Mouse (Mus musculus) MEL (cell line): ENCODE measurements around the gene Cactin. TPM values are rescaled to one million over a fixed set of nuclear protein-coding genes. Genes with fewer than 3 reads are reported as not detected.

ENCODE experiments used
- DNase-seq: peaks from one replicate; pipeline ENCODE4 v3.0.0; 2011; ENCODE audit warnings: low read depth, low spot score
- H3K27ac ChIP-seq: 2 replicates; pipeline ENCODE4 v1.5.1; 2012; ENCODE audit warnings: low read depth, mild to moderate bottlenecking, control low read depth, low read length, moderate library complexity; ENCODE audit not compliant: control insufficient read depth
- H3K27me3 ChIP-seq, 2 experiments: fragments of 150-350 bp in 1 of 2; sonication (generic) in 1 of 2; 2 replicates each; pipeline ENCODE4 v1.6.1; 2012; ENCODE audit warnings: low read length in 2 of 2, mild to moderate bottlenecking in 2 of 2, improper control_type of control experiment in 1 of 2, moderate library complexity in 1 of 2; ENCODE audit not compliant: insufficient read depth in 2 of 2, control insufficient read depth in 1 of 2
- H3K36me3 ChIP-seq, 2 experiments: 2 replicates each; pipeline ENCODE4 v1.6.1; 2012 to 2014; ENCODE audit warnings: low read length in 2 of 2, improper control_type of control experiment in 1 of 2, inconsistent platforms in 1 of 2, mild to moderate bottlenecking in 1 of 2; ENCODE audit not compliant: insufficient read depth in 2 of 2, control insufficient read depth in 1 of 2
- H3K4me1 ChIP-seq, 2 experiments: fragments of 150-350 bp in 1 of 2; sonication (generic) in 1 of 2; 2 replicates each; pipeline ENCODE4 v1.6.1; 2012; ENCODE audit warnings: low read length in 2 of 2, improper control_type of control experiment in 1 of 2, mild to moderate bottlenecking in 1 of 2; ENCODE audit not compliant: insufficient read depth in 2 of 2, control insufficient read depth in 1 of 2
- H3K4me3 ChIP-seq, 2 experiments: fragments of 150-350 bp in 1 of 2; sonication (generic) in 1 of 2; 2 replicates each; pipeline ENCODE4 v1.5.1; 2012; ENCODE audit warnings: low read depth in 2 of 2, low read length in 2 of 2, mild to moderate bottlenecking in 2 of 2, moderate library complexity in 2 of 2, control low read depth in 1 of 2, improper control_type of control experiment in 1 of 2; ENCODE audit not compliant: control insufficient read depth in 1 of 2, insufficient read depth in 1 of 2
- H3K79me2 ChIP-seq: 2 replicates; pipeline ENCODE4 v1.6.1; 2012; ENCODE audit warnings: mild to moderate bottlenecking, low read length, moderate library complexity; ENCODE audit not compliant: control insufficient read depth, poor library complexity, insufficient read depth
- H3K9ac ChIP-seq: 2 replicates; pipeline ENCODE4 v1.6.1; 2012; ENCODE audit warnings: low read depth, mild to moderate bottlenecking, control low read depth, low read length, moderate library complexity; ENCODE audit not compliant: control insufficient read depth, poor library complexity, severe bottlenecking
- H3K9me3 ChIP-seq: fragments of 150-350 bp; sonication (generic); replicated peaks from 2 replicates; pipeline ENCODE4 v1.6.1; 2012; ENCODE audit warnings: mild to moderate bottlenecking, low read length, improper control_type of control experiment, moderate library complexity; ENCODE audit not compliant: insufficient read depth
- BHLHE40 ChIP-seq: IDR thresholded peaks from 2 replicates; pipeline ENCODE4 v1.6.1; 2012; ENCODE audit warnings: low read depth, mild to moderate bottlenecking, inconsistent platforms, low read length, improper control_type of control experiment, borderline replicate concordance
- E2F4 ChIP-seq: IDR thresholded peaks from 2 replicates; pipeline ENCODE4 v1.6.1; 2011; ENCODE audit warnings: low read depth, low read length, improper control_type of control experiment, borderline replicate concordance
- ELF1 ChIP-seq: IDR thresholded peaks from 2 replicates; pipeline ENCODE4 v1.6.1; 2014; ENCODE audit warnings: low read depth, mild to moderate bottlenecking, inconsistent platforms, low read length, improper control_type of control experiment, moderate library complexity
- ETS1 ChIP-seq: IDR thresholded peaks from 2 replicates; pipeline ENCODE4 v1.6.1; 2012; ENCODE audit warnings: low read depth, mild to moderate bottlenecking, inconsistent platforms, low read length, improper control_type of control experiment, moderate library complexity
- GABPA ChIP-seq: IDR thresholded peaks from 2 replicates; pipeline ENCODE4 v1.6.1; 2012; ENCODE audit warnings: low read depth, mild to moderate bottlenecking, inconsistent platforms, low read length, improper control_type of control experiment, moderate library complexity
- GATA1 ChIP-seq: IDR thresholded peaks from 2 replicates; pipeline ENCODE4 v1.6.1; 2011; ENCODE audit warnings: low read depth, low read length, improper control_type of control experiment
- HCFC1 ChIP-seq: IDR thresholded peaks from 2 replicates; pipeline ENCODE4 v1.6.1; 2012; ENCODE audit warnings: low read depth, mild to moderate bottlenecking, inconsistent platforms, low read length, improper control_type of control experiment, moderate library complexity
- JUND ChIP-seq: IDR thresholded peaks from 2 replicates; pipeline ENCODE4 v1.6.1; 2011; ENCODE audit warnings: low read depth, mild to moderate bottlenecking, improper control_type of control experiment, low read length
- KAT2A ChIP-seq: conservative IDR thresholded peaks from 2 replicates; pipeline ENCODE4 v1.6.1; 2012; ENCODE audit warnings: low read depth, low read length, improper control_type of control experiment, inconsistent platforms
- MAFK ChIP-seq: IDR thresholded peaks from 2 replicates; pipeline ENCODE4 v1.6.1; 2011; ENCODE audit warnings: low read depth, mild to moderate bottlenecking, low read length, improper control_type of control experiment, borderline replicate concordance
- POLR2AphosphoS5 ChIP-seq: IDR thresholded peaks from 2 replicates; pipeline ENCODE4 v1.6.1; 2012; ENCODE audit warnings: low read depth, borderline replicate concordance, mild to moderate bottlenecking, inconsistent platforms, low read length, moderate library complexity, mixed read lengths
- RCOR1 ChIP-seq: IDR thresholded peaks from 2 replicates; pipeline ENCODE4 v1.6.1; 2012; ENCODE audit warnings: low read depth, mild to moderate bottlenecking, inconsistent platforms, low read length, improper control_type of control experiment
- SIN3A ChIP-seq: IDR thresholded peaks from 2 replicates; pipeline ENCODE4 v1.6.1; 2012; ENCODE audit warnings: low read length, improper control_type of control experiment, inconsistent platforms
- TBP ChIP-seq: IDR thresholded peaks from 2 replicates; pipeline ENCODE4 v1.8.0; 2011; ENCODE audit warnings: low read depth, low read length, improper control_type of control experiment
- TCF12 ChIP-seq: IDR thresholded peaks from 2 replicates; pipeline ENCODE4 v1.6.1; 2014; ENCODE audit warnings: low read depth, mild to moderate bottlenecking, inconsistent platforms, low read length, improper control_type of control experiment, moderate library complexity
- ZKSCAN1 ChIP-seq: IDR thresholded peaks from 2 replicates; pipeline ENCODE4 v1.6.1; 2012; ENCODE audit warnings: low read depth, mild to moderate bottlenecking, inconsistent platforms, low read length, improper control_type of control experiment, moderate library complexity
- polyA plus RNA-seq, 2 experiments: library from polyadenylated mRNA; stranded (reverse) in 1 of 2; unstranded in 1 of 2; fragments of >175 nt in 1 of 2; fragments of >200 nt in 1 of 2; gene quantifications; 2 replicates each; pipeline versions ENCODE4 v1.2.1 to v1.2.4; 2012; ENCODE audit warnings: low replicate concordance in 2 of 2, low read depth in 1 of 2; ENCODE audit not compliant: insufficient read length in 2 of 2, insufficient read depth in 1 of 2, missing spikeins in 1 of 2
- total RNA-seq: library from RNA; depleted of rRNA; stranded (reverse); fragments of 300-350 nt; gene quantifications from 2 replicates; pipeline ENCODE4 v1.2.3, GENCODE M21; 2012

Cactin gene
- total and polyA plus RNA-seq, 3 experiments, result 47.6 to 66.8 TPM; not detected in 1

DNA sequence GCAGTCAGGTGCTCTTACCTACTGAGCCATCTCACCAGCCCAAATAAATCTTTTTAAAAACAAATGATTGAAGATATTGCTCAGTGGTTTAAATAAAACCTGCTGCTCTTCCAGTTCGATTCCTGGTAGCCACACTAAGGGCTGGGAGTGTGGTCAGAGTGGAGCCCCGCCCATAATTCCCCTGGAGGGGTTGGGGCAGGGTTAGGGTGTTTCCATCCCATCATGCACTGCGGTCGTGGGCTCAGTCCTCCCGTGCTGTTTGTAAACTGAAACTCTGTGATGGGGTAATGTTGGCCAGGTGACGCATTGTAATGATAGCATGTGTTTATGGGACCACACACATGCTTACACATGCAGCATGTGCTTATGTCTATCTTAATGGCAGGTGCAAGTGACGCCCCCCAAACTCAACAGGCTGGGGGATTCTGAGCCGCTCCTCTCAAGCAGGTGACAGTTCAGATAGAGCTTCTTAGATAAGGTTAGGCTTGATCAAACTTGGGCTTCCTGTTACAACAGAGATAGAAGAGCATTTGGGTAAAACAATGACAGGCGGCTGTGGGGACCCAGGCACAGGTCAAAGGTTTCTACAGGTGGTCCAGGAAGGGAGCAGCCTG is 30.9 kb downstream of the Cactin start (continued):
- peak; percentile 94 for TF ChIP-seq TBP
- TF ChIP-seq E2F4, result 0 out of 2 replicates have a peak, but pooled peaks have one; percentile 32
- peak; percentile 83 for TF ChIP-seq TCF12
- peak; percentile 16; the same call in 1 of the 2 replicates for TF ChIP-seq RCOR1
- peak; percentile 33; the same call in 1 of the 2 replicates for TF ChIP-seq KAT2A
- TF ChIP-seq POLR2AphosphoS5, result no peak
- peak; percentile 79 for TF ChIP-seq HCFC1
- peak; percentile 74; the same call in 1 of the 2 replicates for TF ChIP-seq BHLHE40
- TF ChIP-seq GABPA, result no peak
- 0 out of 2 replicates have a peak, but pooled peaks have one; percentile 75 for TF ChIP-seq ETS1
- peak; percentile 68 for TF ChIP-seq ZKSCAN1
- TF ChIP-seq GATA1, result peak; percentile 86
- 0 out of 2 replicates have a peak, but pooled peaks have one; percentile 25 for TF ChIP-seq ELF1

DNA sequence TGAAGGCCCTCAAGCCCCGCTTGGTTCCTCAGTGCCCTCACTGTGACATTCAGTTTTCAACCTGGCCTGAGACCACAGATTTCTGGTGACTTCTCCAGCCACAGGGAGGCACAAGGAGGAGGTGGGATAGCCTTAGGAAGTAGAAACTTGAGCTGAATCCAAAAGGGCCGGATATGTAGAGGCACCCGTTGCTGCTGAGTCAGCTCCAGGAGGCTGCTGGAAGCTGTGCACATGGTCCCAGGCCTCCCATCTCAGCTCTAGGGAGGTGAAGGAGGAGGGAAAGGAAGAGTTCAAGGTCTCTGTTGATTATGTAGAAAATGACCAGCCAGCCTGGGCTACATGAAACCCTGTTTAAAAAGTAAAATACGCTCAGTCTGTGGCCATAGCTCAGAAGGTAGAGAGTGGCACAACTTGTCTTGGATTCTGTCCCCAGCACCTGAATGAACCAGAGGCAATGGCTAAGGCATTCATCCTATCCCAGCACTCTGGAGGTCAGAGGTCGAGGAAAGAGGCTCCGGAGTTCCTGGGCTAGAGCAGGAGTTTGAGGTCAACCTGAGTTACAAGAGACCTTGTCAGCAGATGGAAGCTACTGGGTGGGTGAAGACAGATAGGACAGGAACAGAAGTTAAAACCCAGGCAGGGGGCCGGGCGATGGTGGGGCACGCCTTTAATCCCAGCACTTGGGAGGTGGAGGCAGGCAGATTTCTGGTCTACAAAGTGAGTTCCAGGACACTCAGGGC is 34.0 kb downstream of the Cactin start:
- Histone ChIP-seq H3K9me3 (no peaks in the 10 kb centered on the region), H3K27ac (no peak overlapping the region), H3K79me2 (peaks cover 28% of the 10 kb centered on the region), H3K9ac (no peak overlapping the region), H3K27me3 (no peaks in the 10 kb centered on the region), H3K36me3 (peaks cover 0 to 24% of the 10 kb centered on the region in 2 experiments; a peak in 2 of 4 replicates), H3K4me1 (peaks cover 3 to 33% of the 10 kb centered on the region in 2 experiments; a peak in 3 of 4 replicates), H3K4me3 (no peak overlapping the region)
- no peak for DNase-seq
- no peak for TF ChIP-seq E2F4
- no peak for TF ChIP-seq MAFK
- no peak for TF ChIP-seq JUND
- no peak for TF ChIP-seq SIN3A
- no peak for TF ChIP-seq ELF1
- TF ChIP-seq HCFC1, result no peak
